Mouse (Mus musculus): ENCODE measurements around the gene Susd5. TPM values are rescaled to one million over a fixed set of nuclear protein-coding genes. Genes with fewer than 3 reads are reported as not detected.
A peak's percentile ranks its signal among the peaks of the same experiment; 100 is the strongest.

The Susd5 gene
- polyA plus RNA-seq, 1 experiment from 2014 or later: 0.51 TPM

GRCm38 (mm10) chr9:114040945-114041344 is 16.0 kb upstream of the Susd5 start:
- Histone ChIP-seq H3K27ac (no peak overlapping the region), H3K9ac (no peak overlapping the region), H3K27me3 (no peaks in the 10 kb centered on the region), H3K9me3 (no peaks in the 10 kb centered on the region), H3K4me1 (peaks cover 3% of the 10 kb centered on the region), H3K4me2 (no peak overlapping the region), H3K36me3 (replicated peaks) (no peaks in the 10 kb centered on the region), H3K4me3 (replicated peaks) (no peak overlapping the region)
- no peak for ATAC-seq (ENCODE audit: low FRiP score)
- 68% methylated on average over 4 of the region's 4 CpGs for WGBS

- Histone ChIP-seq H3K36me3 (replicated peaks) (no peaks in the 10 kb centered on the region), H3K4me1 (peaks cover 3% of the 10 kb centered on the region), H3K27me3 (no peaks in the 10 kb centered on the region), H3K4me3 (replicated peaks) (no peak overlapping the region), H3K4me2 (no peak overlapping the region), H3K27ac (peak overlapping the region; percentile 36; the same call in 1 of the 2 replicates), H3K9ac (no peak overlapping the region), H3K9me3 (no peaks in the 10 kb centered on the region)
- no peak for ATAC-seq (ENCODE audit: low FRiP score)
- WGBS: 40% methylated on average over 6 of the region's 6 CpGs
Measured at GRCm38 (mm10) chr9:114042490-114042889, 14.4 kb upstream of the Susd5 start.

GRCm38 (mm10) chr9:114044446-114044845 is 12.5 kb upstream of the Susd5 start:
- Histone ChIP-seq H3K4me1 (peaks cover 3% of the 10 kb centered on the region), H3K36me3 (replicated peaks) (no peaks in the 10 kb centered on the region), H3K4me3 (replicated peaks) (no peak overlapping the region), H3K4me2 (no peak overlapping the region), H3K27me3 (no peaks in the 10 kb centered on the region), H3K9me3 (no peaks in the 10 kb centered on the region), H3K9ac (no peak overlapping the region), H3K27ac (no peak overlapping the region)
- ATAC-seq (ENCODE audit: low FRiP score): no peak
- 57% methylated on average over 3 of the region's 3 CpGs for whole genome bisulfite sequencing

- Histone ChIP-seq H3K27me3 (no peaks in the 10 kb centered on the region), H3K4me2 (no peak within 1 kb of the TSS), H3K36me3 (replicated peaks) (no peaks in the 10 kb centered on the region), H3K4me3 (replicated peaks) (no peak within 1 kb of the TSS), H3K9me3 (no peaks in the 10 kb centered on the region), H3K9ac (no peak within 1 kb of the TSS), H3K27ac (no peak within 1 kb of the TSS), H3K4me1 (peaks cover 3% of the 10 kb centered on the region)
- ATAC-seq (ENCODE audit: low FRiP score): no peak
- WGBS: 88% methylated on average over 10 of the region's 10 CpGs
Measured at GRCm38 (mm10) chr9:114046028-114046427, 10.9 kb upstream of the Susd5 start, which contains the start of gene Fbxl2. TSS of gene Fbxl2 (minus strand) at chr9:114046191.

GRCm38 (mm10) chr9:114046676-114047075 is 10.3 kb upstream of the Susd5 start:
- H3K27me3 ChIP-seq: no peaks in the 10 kb centered on the region
- no peak for ATAC-seq (ENCODE audit: low FRiP score)
- no peak overlapping the region for H3K4me2 ChIP-seq
- H3K9ac ChIP-seq: no peak overlapping the region
- H3K9me3 ChIP-seq: no peaks in the 10 kb centered on the region
- WGBS: 84% methylated on average over 7 of the region's 7 CpGs
- H3K4me3 ChIP-seq (replicated peaks): no peak overlapping the region
- H3K36me3 ChIP-seq (replicated peaks): no peaks in the 10 kb centered on the region
- H3K27ac ChIP-seq: no peak overlapping the region
- H3K4me1 ChIP-seq: peaks cover 3% of the 10 kb centered on the region

- H3K9ac ChIP-seq: no peak overlapping the region
- H3K4me2 ChIP-seq: no peak overlapping the region
- no peak overlapping the region for H3K4me3 ChIP-seq (replicated peaks)
- 90% methylated on average over 7 of the region's 7 CpGs for WGBS
- no peaks in the 10 kb centered on the region for H3K4me1 ChIP-seq
- no peak overlapping the region for H3K27ac ChIP-seq
- no peak for ATAC-seq (ENCODE audit: low FRiP score)
- no peaks in the 10 kb centered on the region for H3K9me3 ChIP-seq
- no peaks in the 10 kb centered on the region for H3K36me3 ChIP-seq (replicated peaks)
- H3K27me3 ChIP-seq: 0 out of 2 replicates have a peak, but pooled peaks cover under 1% of the 10 kb centered on the region
Measured at GRCm38 (mm10) chr9:114050106-114050505, 6.8 kb upstream of the Susd5 start.

- H3K27ac ChIP-seq: no peak overlapping the region
- H3K4me2 ChIP-seq: no peak overlapping the region
- no peaks in the 10 kb centered on the region for H3K9me3 ChIP-seq
- ATAC-seq (ENCODE audit: low FRiP score): no peak
- WGBS: 94% methylated on average over 16 of the region's 16 CpGs
- H3K9ac ChIP-seq: no peak overlapping the region
- H3K4me1 ChIP-seq: no peaks in the 10 kb centered on the region
- no peak overlapping the region for H3K4me3 ChIP-seq (replicated peaks)
- no peaks in the 10 kb centered on the region for H3K36me3 ChIP-seq (replicated peaks)
- peaks cover 7% of the 10 kb centered on the region for H3K27me3 ChIP-seq
Measured at GRCm38 (mm10) chr9:114050778-114051177, 6.2 kb upstream of the Susd5 start.

- H3K9ac ChIP-seq: no peak overlapping the region
- H3K9me3 ChIP-seq: no peaks in the 10 kb centered on the region
- H3K4me3 ChIP-seq (replicated peaks): no peak overlapping the region
- no peak overlapping the region for H3K27ac ChIP-seq
- 72% methylated on average over 4 of the region's 4 CpGs for WGBS
- peaks cover 2% of the 10 kb centered on the region for H3K4me1 ChIP-seq
- H3K36me3 ChIP-seq (replicated peaks): no peaks in the 10 kb centered on the region
- peaks cover 20% of the 10 kb centered on the region for H3K27me3 ChIP-seq
- no peak overlapping the region for H3K4me2 ChIP-seq
- ATAC-seq (ENCODE audit: low FRiP score): no peak
Measured at GRCm38 (mm10) chr9:114052031-114052430, 4.9 kb upstream of the Susd5 start.

GRCm38 (mm10) chr9:114052866-114053265 is 4.1 kb upstream of the Susd5 start:
- Histone ChIP-seq H3K4me1 (peaks cover 9% of the 10 kb centered on the region), H3K36me3 (replicated peaks) (no peaks in the 10 kb centered on the region), H3K9ac (no peak overlapping the region), H3K9me3 (no peaks in the 10 kb centered on the region), H3K4me3 (replicated peaks) (no peak overlapping the region), H3K27ac (no peak overlapping the region), H3K4me2 (no peak overlapping the region), H3K27me3 (peaks cover 28% of the 10 kb centered on the region)
- WGBS: 74% methylated on average over 6 of the region's 6 CpGs
- ATAC-seq (ENCODE audit: low FRiP score): no peak

- no peaks in the 10 kb centered on the region for H3K9me3 ChIP-seq
- H3K4me3 ChIP-seq (replicated peaks): no peak overlapping the region
- no peaks in the 10 kb centered on the region for H3K27me3 ChIP-seq
- WGBS: 71% methylated on average over 12 of the region's 12 CpGs
- ATAC-seq (ENCODE audit: low FRiP score): no peak
- no peak overlapping the region for H3K27ac ChIP-seq
- no peak overlapping the region for H3K9ac ChIP-seq
- H3K4me1 ChIP-seq: no peaks in the 10 kb centered on the region
- no peak overlapping the region for H3K4me2 ChIP-seq
- H3K36me3 ChIP-seq (replicated peaks): no peaks in the 10 kb centered on the region
Measured at GRCm38 (mm10) chr9:114068494-114069053, 11.6 kb downstream of the Susd5 start.

GRCm38 (mm10) chr9:114069372-114069771 is 12.4 kb downstream of the Susd5 start:
- H3K9ac ChIP-seq: no peak overlapping the region
- 69% methylated on average over 6 of the region's 6 CpGs for WGBS
- no peak overlapping the region for H3K4me3 ChIP-seq (replicated peaks)
- no peaks in the 10 kb centered on the region for H3K4me1 ChIP-seq
- no peak overlapping the region for H3K4me2 ChIP-seq
- H3K27me3 ChIP-seq: no peaks in the 10 kb centered on the region
- ATAC-seq (ENCODE audit: low FRiP score): no peak
- no peaks in the 10 kb centered on the region for H3K9me3 ChIP-seq
- H3K27ac ChIP-seq: no peak overlapping the region
- H3K36me3 ChIP-seq (replicated peaks): no peaks in the 10 kb centered on the region

- WGBS: 90% methylated on average over 19 of the region's 19 CpGs
- no peak for ATAC-seq (ENCODE audit: low FRiP score)
- Histone ChIP-seq H3K36me3 (replicated peaks) (no peaks in the 10 kb centered on the region), H3K27me3 (no peaks in the 10 kb centered on the region), H3K4me2 (no peak overlapping the region), H3K4me1 (no peaks in the 10 kb centered on the region), H3K9ac (no peak overlapping the region), H3K4me3 (replicated peaks) (no peak overlapping the region), H3K9me3 (no peaks in the 10 kb centered on the region), H3K27ac (no peak overlapping the region)
Measured at GRCm38 (mm10) chr9:114073681-114074080, 16.7 kb downstream of the Susd5 start.

GRCm38 (mm10) chr9:114086422-114086821 is 29.5 kb downstream of the Susd5 start:
- H3K9me3 ChIP-seq: no peaks in the 10 kb centered on the region
- H3K27me3 ChIP-seq: no peaks in the 10 kb centered on the region
- no peak for ATAC-seq (ENCODE audit: low FRiP score)
- no peak overlapping the region for H3K4me3 ChIP-seq (replicated peaks)
- H3K36me3 ChIP-seq (replicated peaks): no peaks in the 10 kb centered on the region
- H3K27ac ChIP-seq: no peak overlapping the region
- no peak overlapping the region for H3K4me2 ChIP-seq
- 92% methylated on average over 3 of the region's 3 CpGs for WGBS
- H3K4me1 ChIP-seq: no peaks in the 10 kb centered on the region
- H3K9ac ChIP-seq: no peak overlapping the region
